In genomic region chr16:20438673-20439415, GRCm38 (mm10) we compare ENCODE assay signal across 15 mouse cellular contexts.
"Had no signal": no experiment of that assay in that cellular context is flagged by ENCODE, and none has a peak within 500 bp of the region (broad histone marks: within the 10 kb centered on the region; RNA-seq: fewer than 3 reads in every experiment).

No protein-coding gene starts in this region.

- ATAC-seq: midbrain, embryonic 16.5 days had no signal

- H3K4me3 ChIP-seq: left cerebral cortex, adult 2 months; limb, embryonic 10.5 days; liver, embryonic 15.5 days; megakaryocyte, embryonic 14.5 days; neural tube, embryonic 13.5 days had no signal

- H3K36me3 ChIP-seq: limb, embryonic 10.5 days; liver, embryonic 15.5 days; neural tube, embryonic 13.5 days had no signal

- H3K4me1 ChIP-seq: limb, embryonic 10.5 days; liver, embryonic 15.5 days; megakaryocyte, embryonic 14.5 days; neural tube, embryonic 13.5 days had no signal

- H3K4me2 ChIP-seq: liver, embryonic 11.5 days; liver, embryonic 15.5 days; midbrain, embryonic 11.5 days; neural tube, embryonic 13.5 days had no signal

- DNase-seq: kidney, postnatal 25 days; lung, adult 2 months; lung, postnatal 10 days; lung, postnatal 4 days; right cerebral cortex, postnatal 14 days; thymus, postnatal 4 days had no signal

- H3K9me3 ChIP-seq: limb, embryonic 10.5 days; liver, embryonic 15.5 days; neural tube, embryonic 13.5 days had no signal

- H3K27me3 ChIP-seq: liver, embryonic 15.5 days; neural tube, embryonic 13.5 days had no signal

- H3K9ac ChIP-seq: liver, embryonic 15.5 days; neural tube, embryonic 13.5 days had no signal

- H3K27ac ChIP-seq: left cerebral cortex, adult 2 months; limb, embryonic 10.5 days; liver, embryonic 15.5 days; neural tube, embryonic 13.5 days; stomach, postnatal 0 days had no signal
